Mouse (Mus musculus): Measurements from ENCODE around the gene Phldb3.
A peak's percentile ranks its signal among the peaks of the same experiment; 100 is the strongest.

The Phldb3 gene

DNA sequence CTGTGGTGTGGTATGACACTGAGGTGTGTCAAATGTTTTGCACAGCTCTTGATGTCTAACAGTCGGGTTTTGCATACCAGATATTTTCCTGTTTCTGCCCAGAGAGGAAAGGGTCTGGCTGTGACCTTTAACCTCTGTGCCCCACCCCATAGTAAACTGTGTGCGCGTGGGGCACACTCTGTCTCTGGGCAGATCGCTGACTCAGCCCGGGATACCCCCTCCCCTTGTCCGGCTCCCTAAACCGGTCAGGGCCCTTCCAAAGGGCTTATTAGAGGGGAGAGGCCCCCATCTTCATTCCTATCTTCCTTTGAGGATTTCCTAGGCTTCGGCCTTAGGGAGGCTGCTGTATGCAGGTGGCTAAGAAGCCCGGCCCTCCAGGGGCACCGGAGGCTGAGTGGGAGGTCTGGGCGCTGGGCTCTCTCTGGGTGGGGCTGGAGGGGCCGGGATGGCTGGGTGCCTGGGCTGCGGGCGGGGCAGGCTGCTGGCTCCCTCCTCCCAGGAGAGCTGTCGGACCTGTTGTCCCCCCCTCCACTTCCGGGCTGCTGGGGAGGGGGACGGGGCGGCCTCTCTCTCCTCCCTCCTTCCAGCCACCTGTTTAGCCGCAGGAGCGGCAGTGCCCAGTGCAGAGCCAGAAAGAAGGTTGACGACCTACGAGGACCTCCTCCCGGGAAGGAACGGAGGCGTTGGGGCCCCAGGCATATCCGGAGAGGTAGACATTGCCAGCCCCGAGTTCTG is at the start of gene Phldb3:
Gene Phldb3, plus strand, starts transcription at position 620 of the 735 bp plus-strand sequence.
- no peak for DNase-seq (ENCODE audit: low read depth)

DNA sequence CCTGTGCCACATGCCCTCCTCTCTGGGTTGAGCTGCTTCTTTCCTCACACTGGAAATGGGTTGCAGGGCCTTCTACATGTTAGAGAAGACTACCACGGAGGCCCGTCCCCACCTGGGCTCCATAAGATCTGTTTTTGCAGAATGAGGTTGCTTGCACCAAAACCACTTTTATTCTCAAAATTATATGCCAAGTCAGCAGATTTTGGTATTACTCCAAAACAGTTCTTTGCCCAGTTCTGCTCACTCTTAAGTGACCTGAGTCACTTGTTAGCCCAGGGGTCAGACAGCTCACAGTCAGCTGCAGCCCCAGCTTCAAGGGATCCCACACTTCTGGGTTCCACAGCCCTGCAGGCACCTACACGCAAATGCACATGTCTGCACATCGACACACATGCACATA is 49.1 kb upstream of the Phldb3 start:
- no peak for DNase-seq (ENCODE audit: low read depth)

GRCm38 (mm10) chr7:24563191-24563836 is 47.2 kb upstream of the Phldb3 start:
- no peak for DNase-seq (ENCODE audit: low read depth)

GRCm38 (mm10) chr7:24563837-24564206 is 46.7 kb upstream of the Phldb3 start:
- DNase-seq (ENCODE audit: low read depth): no peak

- no peak for DNase-seq (ENCODE audit: low read depth)
Observed at GRCm38 (mm10) chr7:24564607-24565265, 45.8 kb upstream of the Phldb3 start.

DNA sequence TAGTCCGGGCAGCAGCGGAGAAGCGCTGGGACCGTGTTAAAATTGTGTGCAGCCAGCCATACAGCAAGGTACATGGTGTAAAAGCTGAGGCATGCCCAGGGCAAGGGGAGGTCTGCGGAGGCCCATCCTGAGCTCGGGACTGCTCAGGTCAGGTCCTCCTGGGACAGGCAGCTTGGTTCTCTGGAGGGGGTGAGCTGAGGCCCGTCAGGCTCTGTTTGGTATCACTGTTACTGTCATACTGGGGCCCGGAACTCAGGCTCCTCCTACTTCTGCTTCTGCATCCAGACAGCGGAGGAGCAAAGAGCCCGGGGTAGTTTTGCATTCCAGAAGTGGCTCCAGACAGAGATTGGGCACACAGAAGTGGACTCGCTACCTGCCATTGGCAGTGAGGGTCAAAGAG is 44.9 kb upstream of the Phldb3 start:
- no peak for DNase-seq (ENCODE audit: low read depth)

- DNase-seq (ENCODE audit: low read depth): no peak
Observed at GRCm38 (mm10) chr7:24566206-24566605, 44.4 kb upstream of the Phldb3 start.

DNA sequence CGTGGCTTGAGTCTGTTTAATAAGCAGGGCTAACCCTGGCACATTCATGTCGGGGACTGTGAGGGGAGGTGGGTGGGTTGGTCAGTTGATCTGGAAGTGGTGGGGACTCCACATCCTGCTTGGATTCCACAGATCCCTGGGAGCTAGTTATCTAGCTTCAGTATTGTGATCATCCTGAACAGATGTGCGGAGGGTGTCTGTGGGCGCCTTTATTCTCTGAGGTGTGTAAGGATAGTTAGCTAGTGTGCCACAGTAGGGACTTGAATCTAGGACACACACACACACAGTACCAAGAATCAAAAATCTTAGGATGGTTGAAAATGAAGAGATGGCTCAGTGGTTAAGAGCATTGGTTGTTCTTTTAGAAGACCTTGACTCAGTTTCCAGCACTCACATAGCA is 42.1 kb upstream of the Phldb3 start:
- no peak for DNase-seq (ENCODE audit: low read depth)

GRCm38 (mm10) chr7:24571071-24571470 is 39.5 kb upstream of the Phldb3 start:
- DNase-seq (ENCODE audit: low read depth): no peak

GRCm38 (mm10) chr7:24572455-24572854 is 38.1 kb upstream of the Phldb3 start:
- DNase-seq (ENCODE audit: low read depth): no peak

DNA sequence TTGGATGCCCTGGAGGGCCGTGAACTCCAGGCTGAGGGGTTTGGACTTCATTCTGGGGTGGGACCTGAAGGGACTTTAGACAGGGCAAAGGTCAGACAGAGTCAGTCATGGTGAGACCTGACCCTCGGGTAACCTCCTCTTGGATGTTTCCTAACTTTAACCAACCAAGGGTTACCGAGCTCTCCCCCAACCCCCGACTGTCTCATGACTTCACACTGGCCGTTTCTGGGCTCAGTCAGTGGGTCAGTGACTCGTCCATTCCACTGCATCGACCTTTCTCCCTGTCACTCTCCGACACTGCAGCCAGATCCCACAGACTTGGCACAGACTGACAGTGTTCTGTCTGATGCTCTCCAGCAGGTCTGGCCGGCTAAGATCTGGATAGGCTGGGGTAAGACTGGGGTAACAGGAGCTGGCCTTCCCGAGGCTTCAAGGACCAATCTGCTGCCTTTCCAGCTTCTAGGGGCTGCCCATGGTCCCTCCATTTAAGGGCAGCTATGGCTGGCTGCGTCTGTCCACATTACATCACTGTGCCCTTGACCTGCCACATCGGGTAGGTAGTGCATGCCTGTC is 36.3 kb upstream of the Phldb3 start:
- no peak for DNase-seq (ENCODE audit: low read depth)

DNA sequence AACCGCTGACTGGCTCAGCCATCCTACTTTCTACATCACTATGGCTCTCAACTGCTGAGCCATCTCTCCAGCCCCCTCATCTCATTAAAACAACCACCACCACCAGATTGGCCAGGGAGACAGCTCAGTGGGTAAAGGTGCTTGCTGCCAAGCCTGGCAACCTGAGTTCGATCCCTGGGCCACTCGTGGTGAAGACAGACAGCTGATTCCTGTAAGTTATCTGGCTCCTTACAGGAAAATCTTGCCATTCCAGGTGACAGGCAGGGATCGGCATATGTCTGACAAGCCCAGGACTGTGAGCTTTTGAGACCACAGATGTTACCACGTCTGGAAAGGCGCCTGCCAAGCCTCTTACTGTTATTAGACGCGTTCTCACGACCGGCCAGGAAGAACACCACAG is 32.8 kb upstream of the Phldb3 start:
- no peak for DNase-seq (ENCODE audit: low read depth)

DNA sequence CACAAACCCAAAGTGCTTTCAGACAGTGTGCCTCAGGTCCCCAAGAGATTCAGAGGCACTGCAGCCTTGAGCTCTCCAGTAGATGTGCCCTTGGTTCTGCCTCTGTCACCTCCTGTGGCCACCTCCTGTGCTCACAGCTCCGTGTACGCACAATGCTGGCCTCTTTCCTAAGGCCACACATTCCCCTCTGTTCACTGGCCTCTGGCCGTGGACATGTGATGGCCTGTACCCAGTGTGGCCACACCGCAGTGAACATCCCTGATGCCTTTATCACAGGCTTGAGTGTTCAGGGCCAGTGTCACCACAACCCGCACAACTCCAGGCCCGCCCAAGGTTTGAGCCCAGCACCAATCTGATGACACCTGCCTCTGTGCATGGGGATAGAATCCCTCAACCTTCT is 25.7 kb upstream of the Phldb3 start:
- no peak for DNase-seq (ENCODE audit: low read depth)

DNA sequence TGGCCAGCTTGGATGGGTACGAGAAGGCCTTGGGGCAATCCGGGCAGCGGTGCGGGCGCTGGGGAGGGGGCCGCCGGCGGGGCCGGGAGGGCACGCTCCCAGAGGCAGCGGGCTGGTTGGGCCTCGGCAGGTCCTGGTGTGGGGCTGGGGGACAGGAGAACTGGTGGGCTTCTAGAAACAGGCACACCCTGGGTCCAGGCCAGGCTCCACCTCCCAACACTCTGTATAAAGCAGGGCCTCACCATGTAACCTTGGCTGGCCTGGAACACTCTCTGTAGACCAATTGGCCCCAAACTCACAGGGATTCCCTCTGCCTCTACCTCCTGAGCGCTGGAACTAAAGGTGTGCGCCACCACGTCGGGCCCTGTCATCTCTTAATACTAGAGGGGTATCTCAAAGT is 24.6 kb upstream of the Phldb3 start:
- DNase-seq (ENCODE audit: low read depth): no peak

DNA sequence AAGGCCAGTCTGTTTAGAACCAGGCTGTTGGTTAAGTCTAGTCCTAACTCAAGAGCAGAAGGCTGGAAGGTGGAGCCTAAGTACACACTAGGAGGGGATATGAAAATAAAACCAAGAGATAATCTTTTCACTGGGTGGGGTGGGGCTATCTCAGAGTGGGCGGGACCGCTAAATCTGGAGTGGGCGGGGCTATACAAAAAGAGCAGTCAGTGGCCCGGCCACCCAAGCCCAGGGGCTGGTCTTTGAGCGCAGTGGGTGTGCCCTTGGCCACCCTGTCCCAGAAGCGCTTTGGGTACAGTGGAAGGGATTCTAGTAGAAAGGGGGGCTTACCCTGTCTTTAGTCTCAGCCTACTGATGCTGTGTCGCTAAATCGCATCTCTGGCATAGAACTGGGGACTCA is 23.7 kb upstream of the Phldb3 start:
- peak; percentile 59 for DNase-seq (ENCODE audit: low read depth)

GRCm38 (mm10) chr7:24587330-24588105 is 23.0 kb upstream of the Phldb3 start, which contains the start of the genes Ethe1 and Zfp575:
TSS of gene Ethe1 (plus strand) at chr7:24587543.
TSS of gene Zfp575 (minus strand) at chr7:24587641.
- no peak for DNase-seq (ENCODE audit: low read depth)

DNA sequence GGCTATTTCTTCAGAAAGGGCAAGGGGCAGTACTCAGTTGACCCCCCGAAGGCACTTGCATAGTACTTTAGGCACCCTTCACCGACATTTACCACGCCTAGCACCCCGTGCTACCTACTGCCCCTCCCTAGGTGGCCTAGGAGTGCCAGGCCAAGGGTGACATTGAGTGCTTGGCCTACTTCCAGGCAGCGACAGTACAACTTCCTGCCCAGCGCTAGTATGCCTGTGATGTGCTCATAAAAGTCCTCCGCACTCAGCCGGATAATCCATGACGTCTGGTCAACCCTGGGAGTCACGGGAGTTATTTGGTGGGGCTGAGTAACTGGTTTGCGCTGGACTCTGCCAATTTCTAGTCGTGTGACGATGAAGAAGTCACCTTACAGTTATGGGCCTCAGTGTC is 22.2 kb upstream of the Phldb3 start:
- DNase-seq (ENCODE audit: low read depth): no peak

- DNase-seq (ENCODE audit: low read depth): peak; percentile 58
Observed at GRCm38 (mm10) chr7:24591735-24592134, 18.8 kb upstream of the Phldb3 start.

- no peak for DNase-seq (ENCODE audit: low read depth)
Observed at GRCm38 (mm10) chr7:24592163-24592562, 18.4 kb upstream of the Phldb3 start.

- DNase-seq (ENCODE audit: low read depth): no peak
Observed at GRCm38 (mm10) chr7:24592781-24593180, 17.8 kb upstream of the Phldb3 start.

DNA sequence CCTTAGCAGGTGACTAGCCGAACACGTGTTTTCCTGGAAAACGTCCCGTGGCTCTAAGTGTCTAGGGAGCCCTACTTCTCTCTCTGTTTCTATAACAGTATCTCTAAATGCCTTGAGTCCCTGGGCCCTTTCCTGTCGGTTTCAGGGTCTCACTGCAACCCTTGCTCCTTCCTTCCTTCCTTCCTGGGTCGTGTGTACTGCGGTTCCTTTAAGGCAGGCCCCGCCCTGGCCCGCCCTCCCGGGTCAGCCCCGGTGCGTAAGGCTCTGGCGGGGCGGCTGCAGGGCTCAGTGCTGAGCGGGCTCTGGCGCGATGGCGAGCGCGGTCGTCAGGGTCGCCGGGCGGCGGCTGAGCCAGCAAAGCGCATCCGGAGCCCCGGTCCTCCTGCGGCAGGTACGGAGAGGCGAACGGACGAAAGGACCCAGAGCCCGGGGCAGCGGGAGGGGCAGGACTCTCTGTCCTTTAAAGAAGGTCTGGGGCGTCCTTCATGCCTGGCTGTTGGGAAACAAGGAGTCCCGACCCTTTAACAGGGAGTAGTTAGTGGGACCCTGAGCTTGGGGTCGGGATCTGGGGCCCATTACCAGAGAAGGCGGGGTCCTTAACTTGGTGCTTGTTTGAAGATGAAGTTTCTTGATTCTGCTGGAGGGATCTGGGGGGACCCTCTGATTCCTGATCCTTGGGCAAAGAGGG is 16.8 kb upstream of the Phldb3 start:
- peak; percentile 60 for DNase-seq (ENCODE audit: low read depth)

Data from c-Kit-positive CD71-positive TER-119-negative erythroid progenitor cells, embryonic 14.5 days (primary cell).